Mouse (Mus musculus) c-Kit-negative CD71-positive TER-119-positive erythroid progenitor cells, embryonic 14.5 days (primary cell): ENCODE results near the gene Nsun5.
A peak's percentile ranks its signal among the peaks of the same experiment; 100 is the strongest.
"Not testable (repeated sequence)": the region's sequence is repeated elsewhere in the genome, so short reads cannot be mapped to it uniquely, and the experiment has no call there.

Source experiments
- DNase-seq: peaks from one replicate; pipeline ENCODE4 v3.0.0-alpha.2; 2013; ENCODE audit warnings: low read depth, low spot score

Nsun5 gene

DNA sequence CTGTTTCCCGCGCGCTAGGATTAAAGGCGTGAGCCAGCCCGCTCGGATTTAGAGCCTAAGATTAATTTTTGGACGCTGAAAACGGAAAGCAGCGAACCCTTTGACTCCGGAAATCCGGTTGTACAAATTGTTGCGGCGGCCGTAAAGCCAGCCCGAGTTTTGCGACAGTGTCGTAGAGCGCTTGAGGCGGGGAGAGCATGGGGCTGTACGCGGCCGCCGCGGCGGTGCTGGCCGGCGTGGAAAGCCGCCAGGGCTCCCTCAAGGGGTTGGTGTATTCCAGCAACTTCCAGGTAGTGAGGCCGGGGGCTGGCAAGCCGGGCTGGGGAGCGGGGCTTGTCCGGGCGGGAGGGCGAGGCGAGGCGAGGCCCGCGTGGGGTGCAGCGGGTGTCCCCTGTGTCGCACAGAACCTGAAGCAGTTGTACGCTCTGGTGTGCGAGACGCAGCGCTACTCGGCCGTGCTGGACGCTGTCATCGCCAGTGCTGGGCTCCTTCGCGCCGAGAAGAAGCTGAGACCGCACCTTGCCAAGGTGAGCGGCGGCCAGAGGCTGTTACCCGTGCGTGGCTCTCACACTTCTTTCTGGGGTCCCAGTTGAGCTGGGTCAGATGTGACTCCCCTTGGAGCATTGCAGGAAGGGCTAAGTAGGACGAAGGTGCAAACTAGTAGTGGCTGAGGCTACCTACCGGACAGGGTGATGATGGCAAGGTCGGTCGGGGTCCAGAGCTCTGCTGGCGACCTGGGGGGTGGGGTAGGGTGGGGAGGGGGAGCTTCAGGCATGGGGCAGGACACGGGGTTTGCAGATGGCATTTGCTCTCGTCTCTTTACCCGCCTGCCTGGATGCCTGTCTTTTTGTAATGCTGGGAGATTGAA is at the start of gene Nsun5:
Gene Nsun5 (plus strand): TSS at position 167 of the 868 bp plus-strand sequence.
- peak; percentile 91 for DNase-seq

DNA sequence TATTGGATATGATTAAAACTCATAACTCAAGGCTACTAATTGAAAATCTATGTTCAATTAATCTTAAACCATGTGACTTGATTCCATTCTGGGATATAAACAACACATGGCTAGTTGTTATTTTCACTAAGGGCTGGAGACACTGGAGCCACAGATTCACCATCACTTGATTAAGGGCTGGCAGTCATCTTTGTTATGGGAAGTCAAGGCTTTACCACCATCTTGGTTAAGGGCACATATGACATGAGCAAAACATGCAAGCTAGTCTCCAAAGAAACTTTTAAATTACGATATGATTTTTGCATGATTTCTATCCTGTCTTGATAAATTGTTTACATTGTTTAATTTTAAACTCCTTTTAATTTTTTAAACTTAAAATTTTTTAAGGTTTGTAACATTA is 47.6 kb upstream of the Nsun5 start:
- no peak for DNase-seq

DNA sequence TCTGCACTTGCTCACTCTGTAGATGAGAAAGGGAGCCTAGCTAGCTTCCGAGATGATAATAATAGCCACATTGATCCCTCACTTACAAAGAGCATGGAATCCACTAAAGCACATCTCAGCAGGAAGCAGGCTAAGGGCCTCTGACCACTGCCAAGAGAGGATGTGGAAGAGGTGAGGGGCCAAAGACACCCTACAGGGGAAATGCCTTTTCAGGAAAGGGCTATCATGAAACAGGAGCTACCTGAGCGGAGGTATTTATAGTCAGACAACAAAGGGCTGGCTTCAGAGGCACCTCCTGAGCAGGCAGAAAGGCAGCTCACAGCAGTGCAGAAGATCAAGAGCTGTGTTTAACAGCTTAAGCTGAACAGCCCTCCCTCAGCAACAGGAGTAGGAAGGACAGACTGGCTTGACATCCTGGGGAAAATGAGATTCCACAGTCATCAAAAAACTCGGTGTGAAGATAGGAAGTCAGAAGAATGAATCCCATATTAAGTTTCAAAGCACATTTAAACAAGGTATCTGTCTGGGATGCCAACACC is 43.6 kb upstream of the Nsun5 start:
- DNase-seq = no peak

- no peak for DNase-seq
Measured at GRCm38 (mm10) chr5:135329471-135329870, 40.3 kb upstream of the Nsun5 start.

GRCm38 (mm10) chr5:135330201-135330600 is 39.6 kb upstream of the Nsun5 start:
- no peak for DNase-seq

- no peak for DNase-seq
Measured at GRCm38 (mm10) chr5:135331161-135331560, 38.6 kb upstream of the Nsun5 start.

DNA sequence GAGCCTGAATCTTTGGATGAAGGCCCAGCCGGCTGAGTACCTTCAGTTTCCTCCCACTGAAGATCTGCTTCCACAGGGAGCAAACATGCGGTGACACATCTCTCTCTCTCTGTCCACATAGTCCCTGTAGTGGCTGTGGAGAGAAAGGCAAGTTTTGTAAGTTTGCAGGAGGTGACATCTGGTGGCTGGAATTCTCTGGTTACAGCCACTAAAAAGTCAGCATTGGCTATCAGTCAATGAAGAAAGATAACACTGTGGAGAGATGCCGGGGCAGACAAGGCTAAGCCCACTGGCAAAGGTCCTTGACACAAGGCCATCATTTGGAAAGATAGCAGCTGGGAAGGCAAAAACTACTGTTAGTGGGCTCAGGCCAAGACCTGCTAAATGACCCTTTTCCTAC is 32.2 kb upstream of the Nsun5 start:
- DNase-seq = no peak

GRCm38 (mm10) chr5:135345989-135346388 is 23.8 kb upstream of the Nsun5 start:
- no peak for DNase-seq

DNA sequence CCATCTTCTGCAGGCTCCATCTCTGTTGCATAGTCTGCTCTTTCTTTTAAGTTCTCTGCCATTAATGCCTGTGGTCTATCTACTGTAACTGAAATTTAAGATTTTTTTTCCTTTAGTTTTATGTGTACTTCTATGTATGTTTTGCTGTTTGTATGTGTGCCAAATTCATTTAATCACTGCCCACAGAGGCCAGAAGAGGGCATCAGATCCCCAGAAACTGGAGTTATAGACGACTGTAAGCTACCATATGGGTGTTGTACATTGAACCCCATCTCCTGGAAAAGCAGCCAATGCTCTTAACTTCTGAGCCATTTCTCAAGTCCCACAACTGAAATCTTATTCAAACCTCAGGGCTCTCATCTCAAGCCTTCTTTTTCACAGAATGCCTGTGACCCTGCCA is 23.3 kb upstream of the Nsun5 start:
- no peak for DNase-seq

GRCm38 (mm10) chr5:135347511-135348011 is 22.2 kb upstream of the Nsun5 start:
- no peak for DNase-seq

- no peak for DNase-seq
Measured at GRCm38 (mm10) chr5:135349862-135350261, 19.9 kb upstream of the Nsun5 start, which contains the start of gene Fkbp6. TSS of gene Fkbp6 (minus strand) at chr5:135350044.

- no peak for DNase-seq
Measured at GRCm38 (mm10) chr5:135351606-135352005, 18.1 kb upstream of the Nsun5 start.

- no peak for DNase-seq
Measured at GRCm38 (mm10) chr5:135352995-135353394, 16.8 kb upstream of the Nsun5 start, which contains the start of gene Trim50. TSS of gene Trim50 (plus strand) at chr5:135353295.

GRCm38 (mm10) chr5:135353564-135353963 is 16.2 kb upstream of the Nsun5 start:
- no peak for DNase-seq

- DNase-seq = no peak
Measured at GRCm38 (mm10) chr5:135356090-135356489, 13.7 kb upstream of the Nsun5 start.

GRCm38 (mm10) chr5:135357556-135357955 is 12.2 kb upstream of the Nsun5 start:
- no peak for DNase-seq

- no peak for DNase-seq
Measured at GRCm38 (mm10) chr5:135359772-135360171, 10.0 kb upstream of the Nsun5 start.

DNA sequence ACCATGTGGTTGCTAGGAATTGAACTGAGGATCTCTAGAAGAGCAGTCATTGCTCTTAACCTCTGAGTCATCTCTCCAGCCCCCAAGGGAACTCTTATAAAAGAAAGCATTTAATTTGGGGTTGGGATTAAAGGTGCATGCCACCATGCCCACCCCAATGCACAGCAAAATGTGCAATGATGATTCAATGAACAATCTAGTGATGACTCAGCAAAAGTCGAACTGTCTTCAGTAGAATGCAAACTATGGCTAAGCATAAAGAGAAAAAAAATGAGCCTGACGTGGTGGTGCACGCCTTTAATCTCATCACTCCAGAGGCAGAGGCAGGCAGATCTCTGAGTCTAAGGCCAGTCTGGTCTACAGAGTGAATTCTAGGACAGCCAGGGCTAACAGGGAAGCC is 7.2 kb upstream of the Nsun5 start:
- no peak for DNase-seq

GRCm38 (mm10) chr5:135363540-135363939 is 6.2 kb upstream of the Nsun5 start:
- DNase-seq = no peak

GRCm38 (mm10) chr5:135367841-135368240 is 1.9 kb upstream of the Nsun5 start:
- DNase-seq = no peak

GRCm38 (mm10) chr5:135368312-135368711 is 1.4 kb upstream of the Nsun5 start:
- DNase-seq = no peak

DNA sequence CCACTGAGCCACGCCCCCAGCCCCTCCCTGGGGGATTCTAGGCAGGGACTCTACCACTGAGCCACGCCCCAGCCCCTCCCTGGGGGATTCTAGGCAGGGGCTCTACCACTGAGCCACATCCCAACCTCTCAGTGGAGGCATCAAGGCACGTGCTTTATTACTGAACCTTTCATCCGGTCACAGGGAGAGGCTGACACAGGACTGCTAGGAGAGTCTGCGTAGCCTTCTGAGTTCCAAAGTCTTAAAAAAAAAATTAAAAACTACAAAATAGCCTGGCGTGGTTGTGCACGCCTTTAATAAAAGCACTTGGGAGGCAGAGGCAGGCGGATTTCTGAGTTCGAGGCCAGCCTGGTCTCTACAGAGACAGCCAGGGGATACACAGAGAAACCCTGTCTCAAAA is 557 bp upstream of the Nsun5 start:
- not testable (repeated sequence) for DNase-seq

DNA sequence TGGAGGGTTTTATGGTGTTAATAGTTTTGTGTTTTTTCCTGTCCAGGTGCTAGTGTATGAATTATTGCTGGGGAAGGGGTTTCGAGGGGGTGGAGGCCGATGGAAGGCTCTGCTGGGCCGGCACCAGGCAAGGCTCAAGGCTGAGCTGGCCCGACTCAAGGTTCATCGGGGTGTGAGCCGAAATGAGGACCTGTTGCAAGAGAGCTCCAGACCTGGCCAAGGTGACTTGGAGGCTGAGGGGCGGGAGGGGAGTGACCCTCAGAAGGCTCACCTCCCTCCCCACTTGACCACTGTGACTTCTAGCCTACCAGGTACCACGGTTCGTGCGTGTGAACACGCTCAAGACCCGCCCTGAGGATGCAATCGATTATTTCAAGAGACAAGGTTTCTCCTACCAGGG is 1.4 kb downstream of the Nsun5 start:
- no peak for DNase-seq
